Mouse (Mus musculus) Patski (cell line): Measurements from ENCODE around the gene Ifit2. TPM values are rescaled to one million over a fixed set of nuclear protein-coding genes. Genes with fewer than 3 reads are reported as not detected.
"Not testable (repeated sequence)": the region's sequence is repeated elsewhere in the genome, so short reads cannot be mapped to it uniquely, and the experiment has no call there.

Experiments
- ATAC-seq: fragments of 100-300 bp; one replicate; pipeline ENCODE4 v1.8.0; 2021
- CTCF ChIA-PET: fragments of 350-600 bp; sonication (Branson Sonifier 250); formaldehyde crosslinking; loops from one replicate; lab custom pipeline; 2022; ENCODE audit warnings: inconsistent platforms; lab: Charles Lee
- POLR2A ChIA-PET: fragments of 350-600 bp; sonication (Branson Sonifier 250); formaldehyde crosslinking; loops from one replicate; lab custom pipeline; 2022; ENCODE audit warnings: antibody characterized with exemption, inconsistent platforms; lab: Charles Lee
- DNase-seq: peaks from one replicate; pipeline ENCODE4 v3.0.0-alpha.2; 2011; ENCODE audit warnings: low read depth, low spot score
- H3K27me3 ChIP-seq: fragments of 371-371 bp; one replicate; pipeline ENCODE4 v1.5.1; 2021
- CTCF ChIP-seq: fragments of 100-300 bp; IDR thresholded peaks from one replicate; pipeline ENCODE4 v1.5.1; 2021
- in situ Hi-C: fragments of 300-500 bp; cut with MboI; formaldehyde crosslinking; loops from 3 replicates; pipeline ENCODE4 v1.11.1; 2018; ENCODE audit warnings: low pct_unique_long_range_greater_than_20kb, mixed read lengths
- polyA plus RNA-seq: library from polyadenylated mRNA; unstranded; gene quantifications from one replicate; pipeline ENCODE4 v1.2.3, GENCODE M21; 2021

Ifit2 gene
- polyA plus RNA-seq, 1 experiment from 2014 or later, result 26.0 TPM

DNA sequence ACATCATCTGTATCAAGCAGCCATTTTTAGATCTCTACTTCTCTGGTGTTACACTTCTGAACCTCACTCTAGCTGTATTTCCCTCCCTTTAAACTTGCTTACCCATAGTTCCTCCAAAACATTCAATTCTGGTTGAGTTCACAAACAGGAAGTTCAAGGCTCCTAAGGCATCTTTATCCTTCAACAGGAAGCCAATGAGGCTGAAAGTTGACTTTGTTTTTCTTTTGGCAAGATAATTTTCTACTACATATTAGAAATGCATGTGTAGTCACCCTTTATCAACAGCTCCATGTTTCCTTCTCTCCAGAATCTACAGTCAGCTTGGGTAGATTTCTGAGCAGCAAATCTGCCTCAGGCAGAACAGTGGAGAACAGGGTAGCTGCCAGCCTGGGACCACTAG, 12.1 kb downstream of the Ifit2 start:
- ChIA-PET CTCF (interaction anchor here (2.5 kb wide), 1 partner anchor 9 kb away, joined by 10 read pairs; no protein-coding TSS in a partner anchor), POLR2A (interaction anchor here (0.6 to 0.7 kb wide), 3 partner anchors 33 to 224 kb away, joined by 3 to 9 read pairs (median 7); no protein-coding TSS in a partner anchor)
- TF ChIP-seq CTCF, result no peak
- ATAC-seq, result no peak
- H3K27me3 ChIP-seq, result no peaks in the 10 kb centered on the region
- in situ Hi-C loops, result no loop called here
- no peak for DNase-seq

GRCm38 (mm10) chr19:34566178-34566784, 15.8 kb downstream of the Ifit2 start:
- ChIA-PET CTCF (interaction anchor here (1.3 to 1.5 kb wide), 2 partner anchors 13 to 14 kb away, joined by 3 to 4 read pairs; no protein-coding TSS in a partner anchor), POLR2A (no interaction called here)
- in situ Hi-C loops, result no loop called here

DNA sequence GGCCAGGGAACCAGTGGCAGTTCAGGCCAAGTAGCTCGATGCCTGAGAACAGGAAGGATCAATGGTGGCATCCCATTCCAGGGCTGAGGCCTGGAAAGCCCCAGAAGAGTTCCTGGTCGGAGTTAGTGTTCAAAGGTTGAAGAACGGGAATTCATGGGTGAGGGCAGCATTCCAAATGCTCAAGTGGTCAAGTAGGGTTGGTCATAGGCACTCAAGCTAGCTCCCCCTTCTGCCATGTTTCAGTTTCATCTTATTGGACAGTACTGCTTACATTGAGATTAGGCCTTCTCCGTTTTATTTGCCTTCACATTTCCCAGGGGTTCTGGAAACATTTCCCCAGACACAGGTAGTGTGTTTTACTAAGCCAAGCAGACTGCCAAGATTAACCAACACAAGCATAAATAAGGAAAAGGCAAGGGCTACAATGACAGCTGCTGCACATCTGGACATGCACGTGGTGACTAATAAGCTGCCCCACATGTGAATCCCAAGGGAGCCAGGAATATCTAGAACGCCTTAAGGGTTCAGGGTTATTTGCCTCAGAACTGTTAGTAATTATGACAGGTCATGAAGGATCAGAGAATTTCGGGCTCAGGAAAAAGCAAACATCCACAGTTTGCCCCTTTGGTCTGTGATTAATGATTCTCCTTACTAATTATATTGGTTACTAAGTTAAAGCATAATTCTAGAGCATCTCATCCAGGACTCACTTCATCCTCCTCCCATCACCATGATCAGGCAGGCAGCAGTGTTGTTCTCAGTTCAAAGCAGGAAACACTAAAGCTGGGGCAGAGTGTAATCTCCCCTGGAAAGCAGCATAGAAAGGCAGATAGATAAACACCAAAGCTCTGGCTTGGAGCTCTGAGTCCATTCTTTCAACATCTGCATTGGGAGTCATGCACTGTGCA, 18.7 kb downstream of the Ifit2 start:
- no peak for ATAC-seq
- in situ Hi-C loops, result no loop called here
- ChIA-PET POLR2A (interaction anchor here (1.1 kb wide), 1 partner anchor 15 kb away, joined by 3 read pairs; no protein-coding TSS in a partner anchor), CTCF (interaction anchor here (0.6 to 2.5 kb wide), 9 partner anchors 10 to 62 kb away, joined by 3 to 15 read pairs (median 4); partner anchors contain the start of gene Ifit2)
- TF ChIP-seq CTCF, result no peak
- DNase-seq, result peak; percentile 31
- H3K27me3 ChIP-seq, result no peaks in the 10 kb centered on the region

More at GRCm38 (mm10) chr19:34566178-34566784, 15.8 kb downstream of the Ifit2 start:
- no peak for DNase-seq
- ATAC-seq, result no peak
- no peaks in the 10 kb centered on the region for H3K27me3 ChIP-seq
- TF ChIP-seq CTCF, result no peak

DNA sequence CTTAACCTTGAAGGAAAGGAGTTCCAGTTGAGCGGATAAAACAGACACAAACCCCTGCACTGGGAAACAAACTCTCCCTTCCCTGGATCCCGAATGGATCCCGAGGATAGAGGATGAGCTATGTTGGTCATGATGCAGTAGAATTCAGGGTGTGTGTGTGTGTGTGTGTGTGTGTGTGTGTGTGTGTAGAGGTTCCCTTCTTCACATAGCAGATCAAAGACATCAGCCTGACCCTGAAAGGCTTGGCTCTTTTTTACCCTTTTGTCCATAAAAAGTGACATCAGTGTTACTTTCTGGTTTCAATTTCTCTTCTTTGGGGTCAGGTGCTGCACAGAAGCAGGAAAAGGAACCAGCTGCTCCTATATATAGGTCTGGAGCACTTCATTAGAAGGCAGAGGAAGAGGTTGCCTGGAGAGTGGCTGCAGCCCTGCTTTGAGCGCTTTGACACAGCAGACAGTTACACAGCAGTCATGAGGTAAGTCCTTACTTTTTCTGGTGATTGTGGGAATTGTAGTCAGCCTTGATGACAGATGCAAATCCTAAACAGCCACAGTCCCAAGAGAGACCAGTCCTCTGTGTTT, 19.5 kb downstream of the Ifit2 start:
- in situ Hi-C loops, result no loop called here

DNA sequence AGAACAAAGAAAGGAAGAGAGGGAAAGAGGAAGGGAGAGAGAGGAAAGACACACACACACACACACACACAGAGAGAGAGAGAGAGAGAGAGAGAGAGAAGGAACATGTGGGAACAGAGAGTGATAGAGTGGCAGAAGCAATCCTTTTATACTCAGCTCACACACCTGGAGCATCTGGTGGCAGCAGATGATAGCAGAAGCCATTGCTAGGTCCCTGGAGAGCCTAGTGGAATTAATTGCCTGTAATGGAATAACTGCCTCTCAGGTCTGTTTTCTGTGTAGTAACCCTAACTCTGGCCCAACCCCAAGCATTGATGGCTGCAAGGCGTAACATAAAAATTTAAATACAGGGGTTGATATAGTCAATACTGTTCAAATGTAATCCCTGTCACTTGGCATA, 20.6 kb downstream of the Ifit2 start:
- POLR2A ChIA-PET, result no interaction called here
- ATAC-seq, result no peak
- no peak for TF ChIP-seq CTCF
- CTCF ChIA-PET, result interaction anchor here (1.2 to 2.5 kb wide), 4 partner anchors 10 to 396 kb away, joined by 3 to 15 read pairs (median 5); partner anchors contain the start of gene Ifit2
- no peak for DNase-seq
- H3K27me3 ChIP-seq, result no peaks in the 10 kb centered on the region
- in situ Hi-C loops, result no loop called here

More for the DNA sequence above, 19.5 kb downstream of the Ifit2 start:
- ATAC-seq (peak; percentile 66), DNase-seq (no peak)
- POLR2A ChIA-PET, result no interaction called here
- CTCF ChIA-PET, result interaction anchor here (0.6 to 2.5 kb wide), 7 partner anchors 11 to 61 kb away, joined by 3 to 15 read pairs (median 4); partner anchors contain the start of gene Ifit2
- H3K27me3 ChIP-seq, result no peaks in the 10 kb centered on the region
- TF ChIP-seq CTCF, result no peak

GRCm38 (mm10) chr19:34573650-34574049, 23.2 kb downstream of the Ifit2 start:
- H3K27me3 ChIP-seq, result no peaks in the 10 kb centered on the region
- ATAC-seq (no peak), DNase-seq (no peak)
- CTCF ChIA-PET, result interaction anchor here (2.7 kb wide), 1 partner anchor 23 kb away, joined by 11 read pairs; the partner anchor contains the start of gene Ifit2
- in situ Hi-C loops, result no loop called here
- POLR2A ChIA-PET, result no interaction called here
- TF ChIP-seq CTCF, result no peak

- ChIA-PET CTCF (interaction anchor here (1.4 kb wide), 1 partner anchor 26 kb away, joined by 4 read pairs; the partner anchor contains the start of gene Ifit2), POLR2A (interaction anchor here (0.6 kb wide), 1 partner anchor 391 kb away, joined by 7 read pairs; no protein-coding TSS in a partner anchor)
- ATAC-seq (no peak), DNase-seq (no peak)
- no peak for TF ChIP-seq CTCF
- in situ Hi-C loops, result no loop called here
- H3K27me3 ChIP-seq, result no peaks in the 10 kb centered on the region
Measured at GRCm38 (mm10) chr19:34577121-34577520, 26.6 kb downstream of the Ifit2 start.

- H3K27me3 ChIP-seq, DNase-seq, in situ Hi-C loops: not testable (repeated sequence)
- CTCF ChIA-PET, result interaction anchor here (1.5 kb wide), 1 partner anchor 32 kb away, joined by 3 read pairs; the partner anchor contains the start of gene Ifit2
- peak; percentile 68 for ATAC-seq
- POLR2A ChIA-PET, result interaction anchor here (1.1 kb wide), 1 partner anchor 253 kb away, joined by 4 read pairs; no protein-coding TSS in a partner anchor
Measured at GRCm38 (mm10) chr19:34582696-34583095, 32.2 kb downstream of the Ifit2 start.

DNA sequence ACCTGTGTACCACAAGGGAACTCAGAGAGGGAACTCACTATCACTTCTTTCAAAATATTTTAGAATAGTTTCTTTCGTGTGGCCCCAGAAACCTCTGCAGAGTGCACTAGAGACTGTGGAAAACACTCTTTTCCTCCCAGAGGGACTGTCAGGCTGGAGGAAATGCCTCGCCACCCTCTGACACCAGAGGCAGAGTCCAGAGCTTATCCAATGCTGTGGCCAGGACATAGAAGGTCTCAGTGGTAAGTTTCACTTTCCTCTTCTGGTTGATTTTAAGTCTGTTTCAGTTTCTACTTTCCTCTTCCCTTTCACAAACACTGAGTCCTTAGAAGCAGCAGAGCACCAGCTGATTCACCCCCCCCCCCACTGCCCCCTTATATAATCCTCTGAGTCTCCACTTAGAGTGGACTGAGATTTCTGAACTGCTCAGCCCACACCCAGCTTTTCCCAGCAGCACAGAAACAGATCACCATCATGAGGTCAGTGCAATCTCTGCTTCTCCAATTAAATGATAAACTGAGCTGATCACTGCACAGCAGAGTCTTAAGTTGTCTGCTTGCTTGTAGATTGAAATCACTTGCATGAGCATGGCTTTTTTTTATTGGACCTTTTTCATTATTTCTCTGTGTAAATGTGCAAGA, 32.8 kb downstream of the Ifit2 start, which contains the start of gene Ifit3:
Ifit3 (plus strand) TSS at position 406 of the 641 bp plus-strand sequence.
- POLR2A ChIA-PET, H3K27me3 ChIP-seq, DNase-seq, in situ Hi-C loops: not testable (repeated sequence)
- CTCF ChIA-PET, result interaction anchor here (1.5 kb wide), 1 partner anchor 33 kb away, joined by 3 read pairs; the partner anchor contains the start of gene Ifit2
- peak; percentile 66 for ATAC-seq
